Mouse (Mus musculus): ENCODE measurements at regions not wholly inside any gene's neighbourhood (a gene's known extent, or its start where the extent isn't known, plus 50 kb on each side); places are given as distances from the start of the nearest gene placed in this dataset.

GRCm38 (mm10) chr3:6957681-6958080, 337.4 kb upstream of the 1700008P02Rik start:
- TF ChIP-seq POLR2A (IDR thresholded peaks at IDR 0.05; ENCODE audit: control insufficient read depth in 1 of 2, insufficient read depth in 1 of 2, low read depth in 1 of 2, low read length in 2 of 2, poor library complexity in 1 of 2): no peak
- no peak for TF ChIP-seq USF2 (IDR thresholded peaks at IDR 0.05; ENCODE audit: borderline replicate concordance in 1 of 2, insufficient read depth in 1 of 2, low read depth in 1 of 2, low read length in 2 of 2)
- TF ChIP-seq E2F4 (IDR thresholded peaks at IDR 0.05; ENCODE audit: borderline replicate concordance, low read depth, low read length): no peak
- no peak for TF ChIP-seq CTCF (IDR thresholded peaks at IDR 0.05 in 2 of 3, conservative IDR thresholded peaks at IDR 0.05 in 1 of 3; ENCODE audit: control insufficient read depth in 1 of 3, insufficient read depth in 1 of 3, low read depth in 2 of 3, low read length in 3 of 3, poor library complexity in 1 of 3, severe bottlenecking in 1 of 3)
- no peak for TF ChIP-seq TCF12 (IDR thresholded peaks at IDR 0.05; ENCODE audit: low read depth, low read length)
- no peak for TF ChIP-seq EP300 (IDR thresholded peaks at IDR 0.05; ENCODE audit: low read depth in 1 of 2, low read length in 2 of 2)
- TF ChIP-seq POLR2AphosphoS2 (IDR thresholded peaks at IDR 0.05; ENCODE audit: low read length): no peak

Data from MEL (cell line).